Mouse (Mus musculus): Measurements from ENCODE around the gene Znrf1.

DNA sequence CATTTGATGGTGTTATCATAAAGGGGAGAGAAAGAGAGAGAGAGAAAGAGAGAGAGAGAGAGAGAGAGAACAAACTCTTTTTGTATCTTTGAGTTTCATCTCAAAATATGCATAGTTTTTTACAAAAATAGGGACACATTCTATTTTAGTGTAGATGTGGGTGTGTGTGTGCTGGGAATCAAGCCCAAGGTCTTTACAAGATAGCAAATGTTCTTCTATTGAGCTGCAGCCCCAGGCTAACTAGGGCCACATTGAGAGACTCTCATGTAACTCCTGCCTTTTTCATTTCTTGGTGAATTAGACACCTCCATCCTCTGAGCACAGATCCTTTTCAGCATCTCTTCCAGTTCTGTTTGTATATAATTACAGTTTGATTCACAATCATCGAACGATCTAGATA, 105.2 kb downstream of the Znrf1 start:
- TF ChIP-seq CTCF (IDR thresholded peaks at IDR 0.05; ENCODE audit: extremely low read depth, insufficient read depth, low read length) (no peak), POLR2A (IDR thresholded peaks at IDR 0.05; ENCODE audit: extremely low read depth, insufficient read depth, low read length) (no peak)
